Mouse (Mus musculus): Measurements from ENCODE around the gene Pank4.

Gene Pank4

DNA sequence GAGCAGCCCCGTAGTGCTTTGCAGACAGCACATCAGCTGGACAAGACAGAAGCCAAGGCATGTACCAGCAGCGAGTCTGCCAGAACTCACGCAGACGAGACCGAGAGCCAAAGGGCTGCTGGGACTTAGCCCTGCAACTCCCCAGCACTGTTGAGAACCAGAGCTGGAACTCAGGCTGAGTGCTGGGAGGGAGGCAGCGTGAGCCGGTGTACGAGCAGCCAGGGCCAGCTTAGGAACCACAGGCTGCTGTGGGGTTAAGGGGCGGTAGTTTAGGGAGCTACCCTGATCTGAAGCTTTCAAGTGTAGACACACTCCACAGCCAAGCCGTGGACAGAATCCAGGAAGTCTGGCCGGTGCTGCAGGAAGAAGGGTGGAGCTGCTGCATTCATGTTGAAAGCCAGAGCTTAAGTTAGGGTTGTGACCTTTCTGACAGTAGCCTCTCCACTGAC lies 10.3 kb downstream of the Pank4 start:
- DNase-seq = no peak

- no peak for DNase-seq
Observed at GRCm38 (mm10) chr4:154980110-154980509, 16.2 kb downstream of the Pank4 start.

DNA sequence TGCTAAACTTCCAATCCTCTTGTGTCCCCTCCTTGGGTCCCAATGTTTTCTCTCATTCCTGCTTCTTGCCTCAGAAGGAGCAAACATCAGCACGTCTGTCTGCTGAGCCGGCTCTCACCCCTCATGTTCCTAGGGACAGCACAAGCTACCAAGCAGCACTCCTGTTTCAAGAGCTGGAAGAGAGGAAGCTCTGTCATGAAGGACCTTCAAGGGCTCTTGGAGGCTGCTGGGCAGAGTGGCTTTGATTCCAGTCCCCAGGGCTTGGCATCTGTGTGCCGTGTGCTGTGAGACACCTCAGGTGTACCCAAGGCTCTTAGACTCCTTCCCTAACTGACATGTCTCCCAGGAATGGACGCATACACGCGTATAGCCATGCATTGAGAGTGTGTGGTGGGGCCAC lies 17.2 kb downstream of the Pank4 start:
- no peak for DNase-seq

DNA sequence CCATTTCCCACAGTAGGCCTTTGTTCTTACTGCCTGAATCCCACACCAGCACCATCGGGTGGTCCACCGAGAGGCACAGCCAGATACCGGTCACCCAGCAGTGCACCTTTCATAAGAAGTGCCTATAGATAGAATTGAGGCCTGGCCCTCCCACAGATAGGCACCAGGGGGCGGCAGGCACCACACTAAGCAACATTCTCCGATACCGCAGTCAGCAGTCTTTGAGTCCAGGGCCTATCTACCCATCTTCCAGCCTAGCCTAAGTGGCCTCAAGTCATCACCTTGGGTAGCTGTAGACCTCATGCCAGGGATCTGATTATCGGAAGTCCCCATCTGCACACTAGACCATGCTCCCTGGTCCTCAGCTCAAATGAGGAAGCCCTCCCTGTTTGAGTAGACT lies 17.6 kb downstream of the Pank4 start:
- DNase-seq = peak in 1 of 2 experiments; percentile 31

DNA sequence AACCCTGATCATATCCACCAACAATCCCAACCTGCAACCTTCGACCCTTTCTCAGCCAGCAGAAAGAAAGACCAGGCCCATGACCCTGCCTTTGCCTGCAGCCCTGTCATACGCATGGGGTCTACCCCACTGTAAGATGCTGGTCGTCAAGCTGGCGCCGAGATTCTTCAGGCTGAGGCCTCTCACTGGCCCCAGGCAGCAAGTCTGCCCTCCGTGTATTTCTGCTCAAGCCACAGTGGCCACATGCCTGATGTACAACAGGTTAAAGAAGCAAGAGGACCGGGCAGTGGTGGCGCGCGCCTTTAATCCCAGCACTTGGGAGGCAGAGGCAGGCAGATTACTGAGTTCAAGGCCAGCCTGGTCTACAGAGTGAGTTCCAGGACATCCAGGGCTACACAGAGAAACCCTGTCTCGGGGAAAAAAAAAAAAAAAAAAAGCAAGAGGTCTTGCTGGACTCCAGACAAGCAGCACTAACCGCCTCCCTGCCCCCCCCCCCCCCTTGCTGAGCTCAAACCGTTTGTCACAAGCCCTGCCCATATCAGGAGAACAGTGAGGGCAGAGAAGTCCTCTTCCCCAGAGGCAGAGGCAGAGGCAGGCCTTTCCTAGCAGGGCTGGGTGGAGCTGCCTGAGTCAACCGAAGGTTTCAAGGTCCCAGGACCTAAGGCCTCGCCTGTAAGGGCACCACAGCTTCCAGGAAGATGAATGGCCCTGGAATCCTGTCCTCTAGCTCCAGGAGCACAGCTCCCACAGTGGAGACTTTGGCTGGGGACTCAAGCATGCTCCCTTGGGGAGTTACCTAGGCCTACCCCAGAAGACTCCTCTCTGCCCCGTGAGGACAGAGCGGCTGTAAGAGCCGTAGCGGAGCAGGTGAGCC lies 18.6 kb downstream of the Pank4 start:
- no peak for DNase-seq

- no peak for DNase-seq
Observed at GRCm38 (mm10) chr4:154983767-154984166, 19.8 kb downstream of the Pank4 start.

GRCm38 (mm10) chr4:154985151-154985777 lies 21.3 kb downstream of the Pank4 start:
- no peak for DNase-seq

DNA sequence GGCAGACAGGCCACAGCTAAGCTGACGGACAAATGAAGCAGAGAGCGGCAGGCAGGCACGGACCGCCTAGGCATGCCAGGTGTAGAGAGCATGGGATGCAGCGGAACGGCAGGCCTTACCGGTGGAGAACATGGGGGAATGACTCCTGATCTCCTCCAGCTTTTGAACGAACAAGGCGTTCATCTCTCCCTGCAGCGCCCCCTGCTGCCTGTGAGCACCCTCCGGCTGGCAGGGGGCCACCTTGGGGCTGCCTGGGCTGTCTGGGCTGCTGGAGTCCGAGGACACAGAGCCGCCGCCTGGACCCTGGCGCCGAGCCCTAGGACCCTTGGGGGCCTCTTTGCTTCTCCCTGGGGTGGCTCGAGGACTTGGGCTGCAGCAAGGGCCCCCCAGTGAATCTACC lies 22.2 kb downstream of the Pank4 start:
- DNase-seq = peak; percentile 31 to 35

DNA sequence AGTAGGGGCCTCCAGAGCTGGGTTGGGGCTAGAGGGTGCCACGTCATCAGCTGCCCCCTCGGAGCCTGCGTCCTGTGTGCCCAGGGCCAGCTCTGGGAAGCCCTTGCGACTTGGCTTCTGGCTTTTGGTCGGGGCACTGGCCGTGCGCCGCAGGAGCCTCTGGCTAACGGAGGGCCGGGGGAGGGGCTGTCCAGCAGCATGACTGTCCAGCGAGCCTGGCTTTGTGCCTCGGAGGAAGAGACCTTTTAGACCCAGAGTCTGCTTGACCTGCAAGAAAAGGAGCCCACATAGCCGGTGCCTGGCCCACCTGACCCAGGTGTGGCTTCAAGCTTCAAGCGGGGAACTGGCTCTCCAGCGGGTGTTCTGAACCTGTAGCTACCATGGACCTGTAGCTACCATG lies 22.8 kb downstream of the Pank4 start:
- no peak for DNase-seq

DNA sequence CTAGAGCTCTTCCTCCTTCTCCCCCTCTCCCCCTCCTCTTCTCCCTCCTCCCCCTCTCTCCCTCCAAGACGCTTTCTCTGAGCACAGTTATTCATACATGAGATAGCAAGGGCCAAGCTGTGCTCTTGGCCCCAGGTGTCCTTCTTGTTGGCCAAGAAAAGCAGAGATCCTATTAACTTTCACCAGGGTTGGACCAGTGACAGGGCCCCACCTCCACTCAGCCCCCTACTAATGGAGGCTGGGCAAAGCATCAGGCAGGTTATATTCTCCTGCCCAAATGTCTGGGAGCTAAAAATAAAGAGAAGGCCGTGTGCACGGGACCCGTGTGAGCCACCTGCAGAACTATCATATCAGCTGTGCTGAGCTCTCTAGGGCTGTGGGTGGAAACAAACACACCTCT lies 31.0 kb downstream of the Pank4 start:
- DNase-seq = no peak

DNA sequence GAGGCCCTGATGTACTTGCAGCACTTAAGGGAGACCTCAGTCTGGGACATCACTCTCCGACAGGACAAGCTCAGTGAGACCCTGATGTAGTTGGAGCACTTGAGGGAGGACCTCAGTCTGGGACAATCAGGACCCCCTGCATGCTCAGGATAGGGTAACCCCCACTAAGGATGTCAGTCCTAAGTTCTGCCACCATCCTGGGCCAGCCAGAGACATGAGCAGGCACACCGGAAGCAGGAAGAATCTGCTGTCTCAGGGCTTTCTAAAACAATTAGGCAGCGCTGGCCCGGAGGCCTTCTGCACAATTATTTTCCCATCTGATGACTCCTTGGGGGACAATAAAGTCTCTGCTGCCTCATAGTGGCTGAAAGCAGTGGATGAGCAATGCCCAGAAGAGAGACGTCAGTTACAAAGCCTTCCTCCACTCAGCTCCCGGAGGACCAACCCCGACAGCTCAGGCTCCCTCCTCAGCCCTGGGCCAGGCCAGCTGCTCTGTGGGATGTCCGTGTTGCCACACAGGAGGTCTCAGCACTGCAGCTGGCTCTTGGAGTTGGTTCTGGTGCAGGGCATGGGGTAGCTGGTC lies 32.7 kb downstream of the Pank4 start:
- no peak for DNase-seq

DNA sequence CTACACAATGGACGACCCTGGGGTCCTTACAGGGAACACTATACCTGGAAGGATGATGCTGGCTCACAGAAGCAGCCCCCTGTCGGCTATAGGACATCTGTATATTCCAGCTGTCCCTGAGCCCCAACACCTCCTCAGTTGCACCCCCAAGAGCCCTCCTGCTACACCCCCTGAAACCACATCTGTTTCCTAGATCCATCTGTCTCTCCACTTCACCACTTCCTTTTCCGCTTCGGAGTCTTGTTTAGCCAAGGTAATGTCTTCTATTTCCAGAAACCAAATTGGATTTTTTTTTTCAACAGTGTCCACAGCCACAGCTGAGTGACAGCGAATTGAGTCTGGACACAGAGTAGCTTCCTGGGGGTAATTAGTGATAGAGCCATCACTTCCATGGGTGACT lies 35.5 kb downstream of the Pank4 start:
- DNase-seq = no peak

DNA sequence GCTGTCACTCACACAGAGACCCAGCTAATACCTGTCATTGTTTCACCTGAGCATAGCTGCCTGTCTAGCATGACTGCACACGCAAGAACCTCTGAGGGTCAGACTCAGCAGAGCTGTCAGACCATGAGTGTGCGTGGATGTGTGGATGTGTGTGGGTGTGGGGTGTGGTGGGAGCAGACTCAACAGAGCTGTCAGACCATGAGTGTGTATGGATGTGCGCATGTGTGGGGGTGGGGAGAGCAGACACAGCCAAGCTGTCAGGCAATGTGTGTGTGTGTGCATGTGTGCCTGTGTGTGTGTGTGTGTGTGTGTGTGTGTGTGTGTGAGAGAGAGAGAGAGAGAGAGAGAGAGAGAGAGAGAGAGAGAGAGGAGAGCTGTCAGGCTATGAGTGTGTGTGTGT lies 41.4 kb downstream of the Pank4 start:
- no peak for DNase-seq

DNA sequence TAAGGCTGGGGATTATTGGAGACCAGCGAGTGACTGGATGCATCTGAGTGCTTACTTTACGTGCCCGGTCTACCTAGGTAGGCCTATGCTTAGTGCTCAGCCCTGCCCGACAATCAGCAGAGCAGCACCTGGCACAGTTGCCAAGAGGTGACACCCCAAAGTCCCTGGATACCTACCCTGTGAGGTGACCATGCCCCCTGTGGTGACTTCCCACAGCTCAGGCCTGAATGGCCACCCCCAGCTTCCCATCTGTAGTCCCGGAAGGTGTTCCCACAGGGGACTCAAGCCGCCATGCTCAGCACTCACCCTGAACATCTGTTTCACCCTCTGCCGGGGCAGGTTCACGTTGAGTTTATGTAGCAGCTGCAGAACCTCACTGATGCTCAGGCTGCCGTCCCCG lies 42.4 kb downstream of the Pank4 start:
- no peak for DNase-seq

DNA sequence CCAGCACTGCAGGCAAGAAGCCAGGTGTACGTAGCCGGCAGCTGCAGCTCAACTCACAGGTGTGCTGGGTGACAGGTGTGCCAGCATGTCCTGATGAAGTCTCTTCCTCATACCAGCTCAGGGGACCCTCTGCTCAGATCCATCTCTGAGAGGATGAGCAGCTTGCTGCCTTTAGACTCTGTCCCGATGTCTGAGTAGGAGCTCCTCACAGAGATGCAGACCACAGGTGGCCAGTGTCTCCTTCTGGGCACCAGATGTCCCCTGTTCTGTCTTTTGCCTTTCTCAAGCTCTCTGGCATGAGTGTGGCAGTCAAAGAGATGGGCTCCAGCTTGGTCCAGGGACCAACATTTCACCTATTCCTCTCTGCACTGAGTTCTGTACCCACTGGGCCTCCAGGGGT lies 43.7 kb downstream of the Pank4 start:
- DNase-seq = no peak

DNA sequence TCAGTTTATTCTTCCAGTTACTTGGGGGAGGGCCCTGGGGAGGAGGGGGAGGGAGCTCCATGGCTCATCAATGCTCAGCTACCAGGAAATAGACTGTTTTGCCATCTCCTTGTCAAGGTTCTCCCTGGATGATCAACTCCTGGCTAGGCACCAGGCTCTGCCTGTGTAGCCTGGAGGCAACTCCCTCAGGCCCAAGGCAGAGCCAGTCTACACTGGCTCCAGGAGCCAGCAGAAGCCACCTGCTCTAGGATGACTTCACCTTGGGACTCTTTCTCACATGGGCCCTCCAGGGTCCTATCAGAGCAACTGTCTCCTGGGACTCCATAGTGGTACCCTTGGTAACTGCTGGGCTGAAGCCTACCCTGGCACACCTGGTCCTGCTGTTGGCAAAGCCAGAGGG lies 44.2 kb downstream of the Pank4 start:
- DNase-seq = no peak

GRCm38 (mm10) chr4:155009216-155009615 lies 45.3 kb downstream of the Pank4 start:
- no peak for DNase-seq

DNA sequence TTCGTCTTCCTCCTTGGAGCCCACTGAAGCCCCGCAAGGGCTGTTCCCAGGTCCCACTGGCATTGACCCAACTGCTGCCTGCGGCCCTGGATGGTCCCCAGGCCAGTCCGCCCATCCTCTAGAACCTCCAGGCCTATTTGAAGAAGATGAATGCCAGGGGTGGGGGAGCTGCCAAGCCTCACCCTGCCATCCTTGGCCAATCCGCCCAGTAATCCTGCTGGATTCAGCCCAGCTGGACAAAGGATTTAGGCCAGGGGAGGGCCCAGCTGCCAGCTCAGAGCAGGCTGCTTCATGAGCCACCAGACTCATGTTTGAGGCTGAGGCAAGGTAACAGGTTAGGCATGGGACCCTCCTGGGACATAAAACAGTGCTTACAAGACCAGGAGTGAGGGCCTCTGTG lies 46.9 kb downstream of the Pank4 start:
- DNase-seq = no peak

DNA sequence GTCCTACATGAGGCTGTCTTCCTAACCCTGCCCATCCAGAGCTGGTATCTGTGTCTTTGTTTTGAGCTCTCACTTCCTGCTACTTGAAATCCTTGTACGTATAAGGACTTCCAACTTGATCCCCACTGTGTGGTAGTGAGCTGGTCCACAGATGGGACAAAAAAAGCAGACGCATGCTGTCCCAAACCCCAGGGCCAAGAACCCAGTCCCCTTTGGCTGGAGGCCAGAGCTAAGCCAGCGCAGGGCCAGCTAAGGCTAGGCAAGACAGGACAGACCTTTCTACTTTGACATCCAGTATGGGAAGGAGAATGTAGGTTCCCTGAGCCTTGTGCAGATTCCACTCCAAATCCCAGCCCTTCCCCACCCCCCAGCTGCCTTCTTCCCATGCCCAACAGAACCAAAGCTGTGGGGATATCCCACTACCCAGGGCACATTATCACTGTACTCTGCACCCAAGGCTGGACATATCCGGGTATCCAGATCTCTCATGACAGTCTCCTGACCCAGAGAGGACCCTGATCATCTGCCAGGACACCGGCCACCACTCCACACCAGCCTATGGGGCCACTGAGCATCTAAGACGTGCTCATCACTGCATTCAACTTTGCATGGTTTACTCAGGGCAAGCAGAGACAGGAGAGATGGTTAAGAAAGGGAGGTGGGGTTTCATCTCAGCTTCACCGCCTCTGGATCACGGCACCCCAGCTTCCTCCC lies 47.5 kb downstream of the Pank4 start:
- DNase-seq = no peak

- no peak for DNase-seq
Observed at GRCm38 (mm10) chr4:155012115-155012514, 48.2 kb downstream of the Pank4 start.

DNA sequence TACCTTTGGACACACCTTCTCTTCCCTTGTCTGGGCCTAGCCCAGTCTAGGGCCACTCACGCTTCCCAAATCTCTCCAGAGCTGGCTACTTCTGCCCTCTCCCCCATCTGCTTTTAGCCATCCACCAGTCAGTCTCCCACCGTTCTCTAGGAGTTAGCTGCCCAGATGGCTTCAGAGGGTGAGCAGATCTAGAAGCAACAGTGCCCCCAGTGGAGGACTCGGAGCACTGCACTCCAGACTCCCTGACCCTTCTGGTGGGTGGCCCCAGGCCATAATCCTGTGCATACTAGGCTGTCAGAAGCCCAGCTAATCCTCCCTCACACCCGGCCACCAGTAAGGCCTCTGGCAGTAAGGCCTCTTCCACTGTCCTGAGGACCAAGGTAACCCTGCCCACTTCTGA lies 48.9 kb downstream of the Pank4 start:
- peak in 1 of 2 experiments; percentile 16 for DNase-seq

GRCm38 (mm10) chr4:155014244-155014643 lies 50.3 kb downstream of the Pank4 start:
- no peak for DNase-seq

DNA sequence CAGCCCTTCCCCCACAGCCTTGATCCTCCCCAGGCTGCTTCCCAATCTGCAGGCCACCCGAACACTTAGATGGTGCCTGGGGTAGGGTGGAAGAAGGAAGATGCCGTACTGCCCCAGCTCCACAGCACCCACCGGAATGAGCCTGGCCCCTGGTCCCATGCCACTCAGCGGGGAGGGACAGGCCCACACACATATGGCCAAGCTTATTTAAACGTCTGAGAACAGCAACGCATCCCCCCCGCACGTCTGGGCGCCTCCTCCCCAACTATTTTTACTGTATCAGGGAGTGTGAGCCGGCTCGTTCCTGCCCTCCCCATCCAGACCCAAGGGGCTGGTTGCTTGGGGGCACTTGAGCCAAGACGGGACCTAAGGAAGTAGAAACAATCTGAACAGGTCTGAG lies 50.9 kb downstream of the Pank4 start:
- no peak for DNase-seq
